Mouse (Mus musculus): ENCODE results near the gene Pdilt. TPM values are rescaled to one million over a fixed set of nuclear protein-coding genes. Genes with fewer than 3 reads are reported as not detected.

Gene Pdilt
- total RNA-seq, 1 experiment = not detected

DNA sequence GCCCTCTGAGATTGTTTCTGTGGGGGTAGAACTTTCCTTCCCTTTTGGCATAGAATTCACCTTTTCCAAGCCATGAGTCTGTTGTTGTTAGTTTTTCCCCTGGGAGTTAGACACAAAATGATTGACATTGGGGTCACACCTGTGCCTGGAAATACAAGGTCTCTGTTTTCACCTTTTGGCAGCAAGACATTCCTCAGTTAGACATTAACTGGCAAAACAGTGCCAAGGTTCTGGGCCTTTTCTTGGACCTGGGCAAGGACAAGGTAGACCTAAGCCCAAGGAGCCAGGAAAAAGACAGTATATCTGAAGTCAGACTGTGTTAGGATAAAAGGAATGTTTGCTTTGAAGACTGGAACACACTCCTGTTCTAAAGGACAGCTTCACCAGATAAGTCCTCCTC lies 44.0 kb downstream of the Pdilt start, which contains the start of gene Umod:
Gene Umod, minus strand, starts transcription at position 27 of the 400 bp plus-strand sequence.
- in situ Hi-C loops (cut with MboI; ENCODE audit: low sequenced_read_pairs in 2 of 2, unreplicated experiment in 2 of 2) = no loop called here
- no peak for DNase-seq (ENCODE audit: low read depth, low spot score)
- no peak within 1 kb of the TSS for H3K4me3 ChIP-seq (ENCODE audit: insufficient read depth in 1 of 2, low read depth in 1 of 2, low read length in 2 of 2, poor library complexity in 1 of 2, severe bottlenecking in 1 of 2)
- H3K27ac ChIP-seq (ENCODE audit: insufficient read depth, low read depth, low read length, poor library complexity, severe bottlenecking) = no peak within 1 kb of the TSS
- H3K9me3 ChIP-seq (ENCODE audit: control insufficient read depth, insufficient read depth, low read depth, low read length) = no peaks in the 10 kb centered on the region
- no peak within 1 kb of the TSS for H3K9ac ChIP-seq (ENCODE audit: insufficient read depth, low read depth, low read length, poor library complexity, severe bottlenecking)
- H3K36me3 ChIP-seq (ENCODE audit: control insufficient read depth, insufficient read depth, low read length, poor library complexity, severe bottlenecking) = no peaks in the 10 kb centered on the region
- no peaks in the 10 kb centered on the region for H3K4me1 ChIP-seq (ENCODE audit: control insufficient read depth in 2 of 2, insufficient read depth in 2 of 2, low read length in 2 of 2, poor library complexity in 1 of 2)
- TF ChIP-seq ZC3H11A (IDR thresholded peaks at IDR 0.05; ENCODE audit: borderline replicate concordance, low read depth, low read length) = no peak
- no peak for TF ChIP-seq ZNF384 (IDR thresholded peaks at IDR 0.05; ENCODE audit: low read depth, low read length)
- TF ChIP-seq CHD2 (IDR thresholded peaks at IDR 0.05; ENCODE audit: low read depth, low read length) = no peak
- TF ChIP-seq HCFC1 (IDR thresholded peaks at IDR 0.05; ENCODE audit: borderline replicate concordance, insufficient read depth, low read length) = no peak
- TF ChIP-seq MAFK (IDR thresholded peaks at IDR 0.05; ENCODE audit: insufficient read depth, low read depth, low read length) = no peak

DNA sequence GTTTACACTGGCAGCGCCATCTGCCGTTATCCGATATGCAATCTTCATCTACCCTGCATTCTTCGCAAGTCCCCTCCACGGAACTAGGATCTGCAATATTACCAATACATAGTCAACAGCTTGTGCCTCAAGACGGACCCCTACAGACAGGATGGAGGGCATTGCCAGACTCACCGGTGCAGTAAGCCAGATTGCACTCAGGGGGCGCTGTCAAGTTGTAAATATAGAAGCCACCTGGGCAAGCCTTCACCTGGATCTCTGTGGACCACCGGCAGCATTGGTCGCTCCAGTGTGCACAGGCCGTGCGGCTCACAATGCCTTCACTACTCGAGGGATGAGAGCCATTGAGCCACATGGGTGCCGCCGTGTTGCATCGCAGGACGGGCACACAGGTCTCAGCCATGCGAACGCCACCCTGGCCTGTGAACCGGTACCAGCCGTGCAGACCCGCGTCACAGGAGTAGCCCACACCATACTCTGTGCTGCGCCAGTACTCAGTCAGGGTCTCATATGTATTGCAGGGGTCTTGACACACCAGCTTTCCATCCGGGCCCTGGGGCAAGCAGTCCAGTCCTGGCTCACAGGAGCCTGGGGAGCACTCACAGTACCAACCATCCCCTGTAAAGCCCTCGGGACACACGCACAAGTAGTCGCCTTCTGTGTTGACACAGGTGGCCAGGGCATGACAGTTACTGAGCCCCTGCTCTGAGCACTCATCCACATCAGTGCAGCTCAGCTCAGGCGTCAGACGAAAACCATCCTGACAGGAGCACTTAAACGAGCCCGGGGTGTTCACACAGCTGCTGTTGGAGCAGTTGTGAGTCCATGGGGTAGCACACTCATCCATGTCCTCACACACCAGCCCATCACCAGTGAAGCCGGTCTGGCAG lies 46.5 kb downstream of the Pdilt start:
- no peaks in the 10 kb centered on the region for H3K36me3 ChIP-seq (ENCODE audit: control insufficient read depth, insufficient read depth, low read length, poor library complexity, severe bottlenecking)
- in situ Hi-C loops (cut with MboI; ENCODE audit: low sequenced_read_pairs in 2 of 2, unreplicated experiment in 2 of 2) = no loop called here
- DNase-seq (ENCODE audit: low read depth, low spot score) = peak; percentile 27
- H3K4me1 ChIP-seq (ENCODE audit: control insufficient read depth in 2 of 2, insufficient read depth in 2 of 2, low read length in 2 of 2, poor library complexity in 1 of 2) = no peaks in the 10 kb centered on the region
- H3K9me3 ChIP-seq (ENCODE audit: control insufficient read depth, insufficient read depth, low read depth, low read length) = no peaks in the 10 kb centered on the region
- no peak overlapping the region for H3K4me3 ChIP-seq (ENCODE audit: insufficient read depth in 1 of 2, low read depth in 1 of 2, low read length in 2 of 2, poor library complexity in 1 of 2, severe bottlenecking in 1 of 2)
- TF ChIP-seq CHD2 (IDR thresholded peaks at IDR 0.05; ENCODE audit: low read depth, low read length) (no peak), MAFK (IDR thresholded peaks at IDR 0.05; ENCODE audit: insufficient read depth, low read depth, low read length) (no peak), ZC3H11A (IDR thresholded peaks at IDR 0.05; ENCODE audit: borderline replicate concordance, low read depth, low read length) (no peak), ZNF384 (IDR thresholded peaks at IDR 0.05; ENCODE audit: low read depth, low read length) (no peak), HCFC1 (IDR thresholded peaks at IDR 0.05; ENCODE audit: borderline replicate concordance, insufficient read depth, low read length) (no peak)
- H3K27ac ChIP-seq (ENCODE audit: insufficient read depth, low read depth, low read length, poor library complexity, severe bottlenecking) = no peak overlapping the region
- no peak overlapping the region for H3K9ac ChIP-seq (ENCODE audit: insufficient read depth, low read depth, low read length, poor library complexity, severe bottlenecking)

DNA sequence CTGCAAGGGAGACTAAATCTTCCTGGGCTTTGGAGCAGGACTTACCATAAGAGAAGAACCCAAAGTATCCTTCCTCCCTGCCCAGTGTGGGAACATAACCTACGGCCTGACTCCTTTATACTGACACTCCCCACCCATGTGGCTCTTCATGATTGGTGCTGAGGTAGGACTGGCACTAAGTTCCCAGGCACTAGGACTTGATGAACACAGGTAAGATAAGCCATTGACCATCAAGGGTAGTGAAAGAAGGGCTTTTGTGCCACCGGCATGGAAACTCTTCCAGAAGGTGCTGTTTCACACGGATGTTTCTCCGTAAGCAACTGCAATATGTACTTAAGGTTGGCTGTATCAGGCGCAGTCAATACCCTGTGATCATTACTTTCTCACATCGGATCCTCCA lies 64.1 kb downstream of the Pdilt start, which contains the start of gene Gp2:
Gene Gp2, minus strand, starts transcription at position 101 of the 400 bp plus-strand sequence.
- no peaks in the 10 kb centered on the region for H3K9me3 ChIP-seq (ENCODE audit: control insufficient read depth, insufficient read depth, low read depth, low read length)
- TF ChIP-seq CHD2 (IDR thresholded peaks at IDR 0.05; ENCODE audit: low read depth, low read length) = no peak
- no peak for TF ChIP-seq MAFK (IDR thresholded peaks at IDR 0.05; ENCODE audit: insufficient read depth, low read depth, low read length)
- no peak for TF ChIP-seq ZC3H11A (IDR thresholded peaks at IDR 0.05; ENCODE audit: borderline replicate concordance, low read depth, low read length)
- TF ChIP-seq ZNF384 (IDR thresholded peaks at IDR 0.05; ENCODE audit: low read depth, low read length) = no peak
- no peak for TF ChIP-seq HCFC1 (IDR thresholded peaks at IDR 0.05; ENCODE audit: borderline replicate concordance, insufficient read depth, low read length)
- in situ Hi-C loops (cut with MboI; ENCODE audit: low sequenced_read_pairs in 2 of 2, unreplicated experiment in 2 of 2) = no loop called here

GRCm38 (mm10) chr7:119454192-119454591 lies 69.1 kb downstream of the Pdilt start:
- TF ChIP-seq MAFK (IDR thresholded peaks at IDR 0.05; ENCODE audit: insufficient read depth, low read depth, low read length) = no peak
- TF ChIP-seq HCFC1 (IDR thresholded peaks at IDR 0.05; ENCODE audit: borderline replicate concordance, insufficient read depth, low read length) = no peak
- TF ChIP-seq CHD2 (IDR thresholded peaks at IDR 0.05; ENCODE audit: low read depth, low read length) = no peak
- no peak for TF ChIP-seq ZC3H11A (IDR thresholded peaks at IDR 0.05; ENCODE audit: borderline replicate concordance, low read depth, low read length)
- TF ChIP-seq ZNF384 (IDR thresholded peaks at IDR 0.05; ENCODE audit: low read depth, low read length) = no peak
- H3K36me3 ChIP-seq (ENCODE audit: control insufficient read depth, insufficient read depth, low read length, poor library complexity, severe bottlenecking) = no peaks in the 10 kb centered on the region
- H3K4me3 ChIP-seq (ENCODE audit: insufficient read depth in 1 of 2, low read depth in 1 of 2, low read length in 2 of 2, poor library complexity in 1 of 2, severe bottlenecking in 1 of 2) = no peak overlapping the region
- no peak overlapping the region for H3K9ac ChIP-seq (ENCODE audit: insufficient read depth, low read depth, low read length, poor library complexity, severe bottlenecking)
- in situ Hi-C loops (cut with MboI; ENCODE audit: low sequenced_read_pairs in 2 of 2, unreplicated experiment in 2 of 2) = no loop called here
- DNase-seq (ENCODE audit: low read depth, low spot score) = no peak
- H3K27ac ChIP-seq (ENCODE audit: insufficient read depth, low read depth, low read length, poor library complexity, severe bottlenecking) = no peak overlapping the region
- H3K9me3 ChIP-seq (ENCODE audit: control insufficient read depth, insufficient read depth, low read depth, low read length) = no peaks in the 10 kb centered on the region
- H3K4me1 ChIP-seq (ENCODE audit: control insufficient read depth in 2 of 2, insufficient read depth in 2 of 2, low read length in 2 of 2, poor library complexity in 1 of 2) = no peaks in the 10 kb centered on the region

More for the DNA sequence above, 64.1 kb downstream of the Pdilt start, which contains the start of gene Gp2:
- H3K4me3 ChIP-seq (ENCODE audit: insufficient read depth in 1 of 2, low read depth in 1 of 2, low read length in 2 of 2, poor library complexity in 1 of 2, severe bottlenecking in 1 of 2) = no peak within 1 kb of the TSS
- H3K4me1 ChIP-seq (ENCODE audit: control insufficient read depth in 2 of 2, insufficient read depth in 2 of 2, low read length in 2 of 2, poor library complexity in 1 of 2) = no peaks in the 10 kb centered on the region
- no peak within 1 kb of the TSS for H3K27ac ChIP-seq (ENCODE audit: insufficient read depth, low read depth, low read length, poor library complexity, severe bottlenecking)
- DNase-seq (ENCODE audit: low read depth, low spot score) = no peak
- H3K36me3 ChIP-seq (ENCODE audit: control insufficient read depth, insufficient read depth, low read length, poor library complexity, severe bottlenecking) = no peaks in the 10 kb centered on the region
- H3K9ac ChIP-seq (ENCODE audit: insufficient read depth, low read depth, low read length, poor library complexity, severe bottlenecking) = no peak within 1 kb of the TSS
